Mouse (Mus musculus) heart, embryonic 12.5 days (tissue): ENCODE measurements around the gene Tgfbrap1. TPM values are rescaled to one million over a fixed set of nuclear protein-coding genes. Genes with fewer than 3 reads are reported as not detected.

Source experiments
- ATAC-seq: fragments of 200-750 bp; cut with Nextera tagmentation; 2 replicates; pipeline ENCODE4 v1.8.0; 2017; ENCODE audit warnings: moderate TSS enrichment, moderate library complexity; ENCODE audit not compliant: insufficient number of reproducible peaks, low FRiP score
- H3K27ac ChIP-seq: fragments of 300-500 bp; sonication (generic); 2 replicates; pipeline ENCODE4 v1.5.1; 2016; ENCODE audit warnings: mild to moderate bottlenecking, moderate library complexity; ENCODE audit not compliant: poor library complexity, severe bottlenecking
- H3K27me3 ChIP-seq: fragments of 300-500 bp; sonication (generic); replicated peaks from 2 replicates; pipeline ENCODE4 v1.6.1; 2016; ENCODE audit warnings: mild to moderate bottlenecking, moderate library complexity
- H3K36me3 ChIP-seq: fragments of 300-500 bp; sonication (generic); 2 replicates; pipeline ENCODE4 v1.6.1; 2016; ENCODE audit warnings: mild to moderate bottlenecking, moderate library complexity
- H3K4me1 ChIP-seq: fragments of 300-500 bp; sonication (generic); replicated peaks from 2 replicates; pipeline ENCODE4 v1.6.1; 2016; ENCODE audit warnings: mild to moderate bottlenecking
- H3K4me2 ChIP-seq: fragments of 300-500 bp; sonication (generic); 2 replicates; pipeline ENCODE4 v1.6.1; 2016; ENCODE audit warnings: mild to moderate bottlenecking, moderate library complexity
- H3K4me3 ChIP-seq: fragments of 300-500 bp; sonication (generic); 2 replicates; pipeline ENCODE4 v1.5.1; 2016; ENCODE audit warnings: mild to moderate bottlenecking
- H3K9ac ChIP-seq: fragments of 300-500 bp; sonication (generic); 2 replicates; pipeline ENCODE4 v1.6.1; 2016; ENCODE audit warnings: mild to moderate bottlenecking, moderate library complexity
- H3K9me3 ChIP-seq: fragments of 300-500 bp; sonication (generic); replicated peaks from 2 replicates; pipeline ENCODE4 v1.6.1; 2016; ENCODE audit warnings: mild to moderate bottlenecking, moderate library complexity
- WGBS: fragments of 180-500 bp; shearing (Covaris S2); methylation state at CpG from one replicate; pipeline ENCODE4 v1.1.7; 2016; 5-methylcytosine and 5-hydroxymethylcytosine counted together
- polyA plus RNA-seq: library from polyadenylated mRNA; unstranded; fragments of >200 nt; fragmentation: Nextera tagmentation; extraction: Ambion mirVana; gene quantifications from 2 replicates; pipeline ENCODE4 v1.2.1, GENCODE M21; 2016

The Tgfbrap1 gene
- polyA plus RNA-seq, 1 experiment from 2014 or later: 10.6 TPM

GRCm38 (mm10) chr1:43110556-43110955 is 12.1 kb upstream of the Tgfbrap1 start:
- H3K9me3 ChIP-seq: no peaks in the 10 kb centered on the region
- H3K36me3 ChIP-seq: peaks cover 63% of the 10 kb centered on the region
- 51% methylated on average over 4 of the region's 4 CpGs for WGBS
- H3K4me2 ChIP-seq: no peak overlapping the region
- ATAC-seq: no peak
- H3K27me3 ChIP-seq: no peaks in the 10 kb centered on the region
- H3K27ac ChIP-seq: no peak overlapping the region
- peaks cover 6% of the 10 kb centered on the region for H3K4me1 ChIP-seq
- no peak overlapping the region for H3K4me3 ChIP-seq
- H3K9ac ChIP-seq: no peak overlapping the region

GRCm38 (mm10) chr1:43108729-43109128 is 10.3 kb upstream of the Tgfbrap1 start:
- Histone ChIP-seq H3K4me2 (no peak overlapping the region), H3K36me3 (peaks cover 55% of the 10 kb centered on the region), H3K4me3 (no peak overlapping the region), H3K4me1 (peaks cover 5% of the 10 kb centered on the region), H3K27ac (no peak overlapping the region), H3K9ac (no peak overlapping the region), H3K27me3 (no peaks in the 10 kb centered on the region), H3K9me3 (no peaks in the 10 kb centered on the region)
- WGBS: 86% methylated on average over 2 of the region's 2 CpGs
- ATAC-seq: no peak

- H3K9me3 ChIP-seq: no peaks in the 10 kb centered on the region
- peaks cover 17% of the 10 kb centered on the region for H3K4me1 ChIP-seq
- no peak overlapping the region for H3K9ac ChIP-seq
- no peak overlapping the region for H3K27ac ChIP-seq
- H3K4me3 ChIP-seq: no peak overlapping the region
- ATAC-seq: no peak
- 91% methylated on average over 2 of the region's 2 CpGs for WGBS
- no peak overlapping the region for H3K4me2 ChIP-seq
- H3K27me3 ChIP-seq: no peaks in the 10 kb centered on the region
- peaks cover 8% of the 10 kb centered on the region; the same call in 1 of the 2 replicates for H3K36me3 ChIP-seq
Observed at GRCm38 (mm10) chr1:43094206-43094605, 4.2 kb downstream of the Tgfbrap1 start.

DNA sequence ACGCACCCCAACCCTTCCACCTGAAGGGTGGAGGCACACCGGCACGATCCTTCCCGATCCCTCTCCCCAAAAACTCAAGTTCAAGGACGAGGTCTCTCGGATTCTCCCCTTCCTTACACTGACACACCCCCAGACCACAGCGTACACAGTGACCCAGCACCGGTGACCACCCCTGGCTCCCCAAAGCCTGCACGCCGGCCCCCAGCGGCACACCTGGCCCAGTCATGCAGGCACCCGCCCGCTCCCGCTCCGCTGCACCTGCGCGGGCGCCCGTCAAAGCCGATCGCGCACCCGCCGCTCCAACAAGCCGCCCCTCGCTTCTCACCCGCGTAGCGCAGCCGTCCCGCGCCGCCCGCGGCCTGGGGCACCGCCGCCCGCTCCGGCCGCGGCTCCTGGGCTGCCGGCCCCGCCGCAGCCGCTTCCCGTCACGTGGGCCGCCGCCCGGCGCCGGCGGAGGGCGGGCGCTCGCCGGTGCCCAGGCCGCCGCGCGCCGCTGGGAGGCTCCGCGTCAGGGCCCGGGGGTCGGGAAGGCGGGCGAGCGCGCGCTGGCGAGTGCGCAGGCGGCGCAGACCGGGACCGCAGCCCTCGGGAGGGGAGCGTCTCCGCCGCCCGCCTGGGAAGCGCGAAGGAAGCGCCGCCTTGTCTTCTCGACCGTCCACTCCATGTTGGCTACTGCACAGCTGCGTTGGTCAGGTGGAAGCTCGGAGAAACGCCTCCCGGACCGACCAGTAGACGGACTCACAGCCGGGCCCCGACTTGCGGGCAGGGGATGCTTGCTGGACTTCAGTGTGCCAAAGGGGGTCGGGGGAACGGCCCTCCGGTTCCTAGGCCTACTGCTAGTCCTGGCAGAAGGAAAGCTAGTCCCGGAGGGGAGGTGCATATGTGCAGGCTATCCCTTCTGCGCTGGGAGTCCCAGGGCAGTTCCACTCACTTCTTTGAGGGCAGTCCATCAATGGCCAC is 6.1 kb downstream of the Tgfbrap1 start:
- Histone ChIP-seq H3K9me3 (no peaks in the 10 kb centered on the region), H3K4me2 (peak overlapping the region; percentile 98), H3K9ac (peak overlapping the region; percentile 99), H3K4me1 (peaks cover 17% of the 10 kb centered on the region), H3K4me3 (peak overlapping the region; percentile 98), H3K27me3 (no peaks in the 10 kb centered on the region), H3K36me3 (peaks cover 8% of the 10 kb centered on the region; the same call in 1 of the 2 replicates), H3K27ac (peak overlapping the region; percentile 75)
- 2% methylated on average over 98 of the region's 102 CpGs for WGBS
- ATAC-seq: peak; percentile 84

DNA sequence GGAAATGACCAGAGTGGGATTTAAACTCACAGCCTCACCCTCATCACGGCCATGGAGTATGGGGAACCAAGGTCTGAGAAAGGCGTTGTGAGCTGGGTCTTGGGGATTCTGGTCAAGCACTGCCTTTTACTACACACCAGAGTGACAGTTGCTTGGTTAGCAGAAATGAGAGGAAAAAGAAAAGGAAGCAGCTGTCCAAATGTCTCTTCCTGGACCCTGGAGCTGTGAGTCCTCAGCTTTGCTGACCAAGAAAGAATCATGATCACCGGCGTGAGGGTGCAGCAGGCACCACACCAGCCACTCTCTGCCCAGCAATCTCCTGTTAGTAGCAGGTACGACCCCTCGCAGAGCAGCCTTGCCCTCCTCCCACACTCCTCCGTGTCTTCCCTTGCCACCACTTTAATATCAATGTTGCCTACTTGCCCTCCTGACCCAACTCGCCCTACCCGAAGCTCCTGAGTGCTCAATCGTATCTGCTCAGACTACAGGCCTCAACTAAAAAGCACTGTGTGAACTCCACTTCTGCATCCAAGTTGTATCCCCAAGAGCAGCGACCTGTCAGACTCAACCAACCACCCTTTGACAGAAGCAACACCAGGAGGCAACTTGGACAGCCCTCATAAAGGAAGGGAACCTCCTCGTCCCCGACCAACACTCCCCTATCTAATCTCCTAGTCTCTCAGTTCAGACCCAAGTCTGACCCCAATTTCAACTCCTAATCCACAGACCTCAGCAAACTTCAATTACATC is 7.0 kb downstream of the Tgfbrap1 start:
- H3K27ac ChIP-seq: no peak overlapping the region
- 36% methylated on average over 13 of the region's 13 CpGs for WGBS

GRCm38 (mm10) chr1:43090418-43090817 is 8.0 kb downstream of the Tgfbrap1 start:
- WGBS: 88% methylated on average over 1 of the region's 1 CpGs
- no peak overlapping the region for H3K27ac ChIP-seq
- no peak overlapping the region for H3K4me2 ChIP-seq
- peaks cover 6% of the 10 kb centered on the region; the same call in 1 of the 2 replicates for H3K36me3 ChIP-seq
- no peaks in the 10 kb centered on the region for H3K9me3 ChIP-seq
- H3K27me3 ChIP-seq: no peaks in the 10 kb centered on the region
- no peak overlapping the region for H3K4me3 ChIP-seq
- no peak for ATAC-seq
- H3K4me1 ChIP-seq: peaks cover 17% of the 10 kb centered on the region
- H3K9ac ChIP-seq: no peak overlapping the region

More for the DNA sequence above, 7.0 kb downstream of the Tgfbrap1 start:
- H3K4me2 ChIP-seq: peak overlapping the region; percentile 98
- H3K4me3 ChIP-seq: peak overlapping the region; percentile 98
- no peaks in the 10 kb centered on the region for H3K9me3 ChIP-seq
- H3K36me3 ChIP-seq: peaks cover 8% of the 10 kb centered on the region; the same call in 1 of the 2 replicates
- peak; percentile 1; the same call in 1 of the 2 replicates for ATAC-seq
- peak overlapping the region; percentile 99 for H3K9ac ChIP-seq
- no peaks in the 10 kb centered on the region for H3K27me3 ChIP-seq
- peaks cover 17% of the 10 kb centered on the region for H3K4me1 ChIP-seq

DNA sequence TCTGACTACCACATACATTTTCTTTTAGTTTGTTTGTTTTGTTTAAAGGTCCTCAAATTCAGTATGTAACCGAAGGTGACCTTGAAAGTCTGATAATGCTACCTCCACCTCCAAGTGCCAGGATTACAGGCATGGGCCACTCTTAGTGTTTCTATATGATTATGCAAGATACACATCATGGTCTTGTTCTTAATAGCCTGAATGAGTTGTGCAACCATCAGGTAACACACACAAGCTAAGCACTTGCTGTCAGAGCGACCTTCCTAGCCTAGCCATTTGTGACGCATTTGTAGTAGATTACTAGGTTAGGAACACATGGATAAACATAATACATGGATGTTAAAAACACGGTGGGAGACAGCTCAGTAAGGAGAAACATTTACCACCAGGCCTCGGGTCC is 15.5 kb downstream of the Tgfbrap1 start:
- H3K9ac ChIP-seq: no peak overlapping the region
- no peak overlapping the region for H3K4me3 ChIP-seq
- no peaks in the 10 kb centered on the region for H3K27me3 ChIP-seq
- ATAC-seq: no peak
- H3K36me3 ChIP-seq: peaks cover 5% of the 10 kb centered on the region; the same call in 1 of the 2 replicates
- H3K9me3 ChIP-seq: no peaks in the 10 kb centered on the region
- 81% methylated on average over 5 of the region's 5 CpGs for WGBS
- H3K4me2 ChIP-seq: no peak overlapping the region
- H3K27ac ChIP-seq: no peak overlapping the region
- no peaks in the 10 kb centered on the region for H3K4me1 ChIP-seq

GRCm38 (mm10) chr1:43078124-43078523 is 20.3 kb downstream of the Tgfbrap1 start:
- Histone ChIP-seq H3K36me3 (peaks cover 21% of the 10 kb centered on the region), H3K27ac (no peak overlapping the region), H3K4me2 (no peak overlapping the region), H3K9me3 (no peaks in the 10 kb centered on the region), H3K4me1 (no peaks in the 10 kb centered on the region), H3K9ac (no peak overlapping the region), H3K4me3 (no peak overlapping the region), H3K27me3 (no peaks in the 10 kb centered on the region)
- 75% methylated on average over 2 of the region's 2 CpGs for WGBS
- no peak for ATAC-seq

GRCm38 (mm10) chr1:43074791-43075190 is 23.6 kb downstream of the Tgfbrap1 start:
- no peak for ATAC-seq
- H3K27me3 ChIP-seq: no peaks in the 10 kb centered on the region
- H3K36me3 ChIP-seq: peaks cover 34% of the 10 kb centered on the region
- H3K9me3 ChIP-seq: no peaks in the 10 kb centered on the region
- WGBS: 89% methylated on average over 2 of the region's 2 CpGs
- no peak overlapping the region for H3K9ac ChIP-seq
- no peak overlapping the region for H3K4me3 ChIP-seq
- no peaks in the 10 kb centered on the region for H3K4me1 ChIP-seq
- no peak overlapping the region for H3K27ac ChIP-seq
- H3K4me2 ChIP-seq: no peak overlapping the region

DNA sequence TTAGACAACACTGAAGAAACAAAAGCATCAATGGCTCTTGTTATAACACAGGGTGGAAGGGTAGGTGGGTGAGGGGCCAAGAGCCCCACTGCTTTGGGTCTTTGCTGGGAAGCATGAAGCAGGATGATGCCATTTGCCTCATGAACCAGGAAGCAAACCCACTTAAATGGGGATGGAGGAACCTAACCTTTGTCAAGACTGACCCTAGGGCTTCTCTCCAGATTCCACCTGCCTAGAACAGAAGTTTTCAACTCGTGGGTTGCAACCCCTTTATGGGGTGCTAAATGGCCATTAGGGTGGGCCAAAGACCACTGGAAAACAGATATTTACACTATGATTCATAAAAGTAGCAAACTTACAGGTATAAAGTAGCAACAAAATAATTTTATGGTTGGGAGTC is 25.9 kb downstream of the Tgfbrap1 start:
- no peak overlapping the region for H3K9ac ChIP-seq
- no peaks in the 10 kb centered on the region for H3K4me1 ChIP-seq
- 54% methylated on average over 1 of the region's 1 CpGs for WGBS
- H3K9me3 ChIP-seq: no peaks in the 10 kb centered on the region
- no peak for ATAC-seq
- H3K27me3 ChIP-seq: no peaks in the 10 kb centered on the region
- H3K4me2 ChIP-seq: no peak overlapping the region
- H3K4me3 ChIP-seq: no peak overlapping the region
- H3K36me3 ChIP-seq: peaks cover 43% of the 10 kb centered on the region
- H3K27ac ChIP-seq: no peak overlapping the region

DNA sequence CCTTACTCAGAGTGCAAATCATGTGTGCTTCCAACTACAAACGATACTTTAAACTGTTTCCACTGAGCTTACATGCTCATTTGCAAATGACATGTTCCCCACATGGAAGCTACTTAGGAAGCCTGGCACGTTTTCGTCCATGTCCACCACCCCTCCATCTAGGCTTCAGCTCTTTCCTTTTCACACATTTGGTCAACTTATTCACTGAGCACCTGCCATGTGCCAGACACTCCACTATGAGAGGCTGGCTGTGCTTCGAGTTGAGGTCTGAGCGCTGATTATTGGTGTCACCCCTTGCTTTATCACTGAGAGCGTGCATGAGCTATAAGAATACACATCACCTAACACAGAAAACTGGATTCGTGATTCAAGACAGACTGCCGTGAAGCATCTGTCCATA is 26.4 kb downstream of the Tgfbrap1 start:
- no peaks in the 10 kb centered on the region for H3K9me3 ChIP-seq
- H3K4me1 ChIP-seq: no peaks in the 10 kb centered on the region
- WGBS: 91% methylated on average over 8 of the region's 8 CpGs
- no peaks in the 10 kb centered on the region for H3K27me3 ChIP-seq
- H3K4me2 ChIP-seq: no peak overlapping the region
- ATAC-seq: no peak
- H3K4me3 ChIP-seq: no peak overlapping the region
- H3K36me3 ChIP-seq: peaks cover 48% of the 10 kb centered on the region
- H3K27ac ChIP-seq: no peak overlapping the region
- no peak overlapping the region for H3K9ac ChIP-seq
